7 mouse cellular contexts compared by ENCODE assay signal in genomic region chr5:21175132-21176112, GRCm38 (mm10). TPM values are rescaled to one million over a fixed set of nuclear protein-coding genes. Genes with fewer than 3 reads are reported as not detected.
A peak's percentile ranks its signal among the peaks of the same experiment; 100 is the strongest.
DNase-seq lines count a peak whose midpoint lies in the region; ATAC-seq lines count a peak whose summit lies in the region.

No protein-coding gene starts in this region.

- no peak overlapping the region for H3K9ac ChIP-seq in liver, embryonic 11.5 days (ENCODE audit: low read depth, low read length)
- H3K9ac ChIP-seq in liver, embryonic 12.5 days, result no peak overlapping the region
- H3K9ac ChIP-seq in embryonic facial prominence, embryonic 14.5 days (ENCODE audit: low read depth, low read length), result no peak overlapping the region
- H3K9ac ChIP-seq in intestine, embryonic 16.5 days (ENCODE audit: low read depth, low read length), result no peak overlapping the region
- H3K9ac ChIP-seq in neural tube, embryonic 15.5 days (replicated peaks), result no peak overlapping the region

- no peak for DNase-seq in liver, embryonic 11.5 days (ENCODE audit: low spot score)
- peak; percentile 53 for DNase-seq in embryonic facial prominence, embryonic 14.5 days (ENCODE audit: low spot score)
- no peak for DNase-seq in spleen, postnatal 4 days (ENCODE audit: low spot score in 2 of 2)
- DNase-seq in urinary bladder, postnatal 36 days (ENCODE audit: low spot score in 2 of 2), result no peak

- no peak overlapping the region for H3K27ac ChIP-seq in liver, embryonic 11.5 days (ENCODE audit: low read depth, low read length)
- H3K27ac ChIP-seq in liver, embryonic 12.5 days, result no peak overlapping the region; the same call in 1 of the 2 replicates
- peak overlapping the region; percentile 33; the same call in 1 of the 2 replicates for H3K27ac ChIP-seq in embryonic facial prominence, embryonic 14.5 days (replicated peaks; ENCODE audit: low read depth, low read length)
- 0 out of 2 replicates have a peak overlapping the region, but pooled peaks have one; percentile 15 for H3K27ac ChIP-seq in intestine, embryonic 16.5 days (ENCODE audit: low read length)
- H3K27ac ChIP-seq in neural tube, embryonic 15.5 days (replicated peaks), result peak overlapping the region; percentile 63

- peak; percentile 53; the same call in 1 of the 2 replicates for ATAC-seq in liver, embryonic 11.5 days (replicated peaks; ENCODE audit: low FRiP score)
- ATAC-seq in liver, embryonic 12.5 days, result no peak
- ATAC-seq in embryonic facial prominence, embryonic 14.5 days (ENCODE audit: low read depth), result peak; percentile 33; the same call in 1 of the 2 replicates
- peak; percentile 60; the same call in 1 of the 2 replicates for ATAC-seq in intestine, embryonic 16.5 days
- ATAC-seq in neural tube, embryonic 15.5 days (ENCODE audit: low FRiP score), result no peak; the same call in 1 of the 2 replicates

- 31% methylated on average over 9 of the region's 9 CpGs for WGBS in liver, embryonic 11.5 days
- WGBS in liver, embryonic 12.5 days (ENCODE audit: insufficient replicate concordance), result 14% methylated on average over 9 of the region's 9 CpGs
- WGBS in embryonic facial prominence, embryonic 14.5 days, result 20% methylated on average over 9 of the region's 9 CpGs
- WGBS in intestine, embryonic 16.5 days, result 51% methylated on average over 9 of the region's 9 CpGs
- WGBS in neural tube, embryonic 15.5 days, result 33% methylated on average over 9 of the region's 9 CpGs

- no peak overlapping the region for H3K4me2 ChIP-seq in liver, embryonic 11.5 days
- H3K4me2 ChIP-seq in liver, embryonic 12.5 days, result no peak overlapping the region
- H3K4me2 ChIP-seq in embryonic facial prominence, embryonic 14.5 days (ENCODE audit: low read depth, low read length), result peak overlapping the region; percentile 7; the same call in 1 of the 2 replicates
- no peak overlapping the region for H3K4me2 ChIP-seq in intestine, embryonic 16.5 days (ENCODE audit: low read depth, low read length)
- H3K4me2 ChIP-seq in neural tube, embryonic 15.5 days, result no peak overlapping the region

- H3K4me3 ChIP-seq in liver, embryonic 11.5 days (ENCODE audit: low read depth, low read length), result no peak overlapping the region
- H3K4me3 ChIP-seq in liver, embryonic 12.5 days, result no peak overlapping the region
- H3K4me3 ChIP-seq in embryonic facial prominence, embryonic 14.5 days (ENCODE audit: low read depth, low read length), result no peak overlapping the region
- no peak overlapping the region for H3K4me3 ChIP-seq in intestine, embryonic 16.5 days (ENCODE audit: low read length)
- no peak overlapping the region for H3K4me3 ChIP-seq in neural tube, embryonic 15.5 days (replicated peaks)

- no peaks in the 10 kb centered on the region for H3K27me3 ChIP-seq in liver, embryonic 11.5 days (replicated peaks; ENCODE audit: control insufficient read depth, insufficient read depth, low read length)
- H3K27me3 ChIP-seq in liver, embryonic 12.5 days (replicated peaks), result no peaks in the 10 kb centered on the region
- no peaks in the 10 kb centered on the region for H3K27me3 ChIP-seq in embryonic facial prominence, embryonic 14.5 days (replicated peaks; ENCODE audit: control insufficient read depth, insufficient read depth, low read length)
- no peaks in the 10 kb centered on the region for H3K27me3 ChIP-seq in intestine, embryonic 16.5 days (replicated peaks; ENCODE audit: control insufficient read depth, insufficient read depth, low read length)
- no peaks in the 10 kb centered on the region for H3K27me3 ChIP-seq in neural tube, embryonic 15.5 days (replicated peaks)

- H3K9me3 ChIP-seq in liver, embryonic 11.5 days (ENCODE audit: control insufficient read depth, low read length), result no peaks in the 10 kb centered on the region
- no peaks in the 10 kb centered on the region for H3K9me3 ChIP-seq in liver, embryonic 12.5 days (replicated peaks)
- H3K9me3 ChIP-seq in embryonic facial prominence, embryonic 14.5 days (ENCODE audit: control insufficient read depth, low read length), result peaks cover 5% of the 10 kb centered on the region; the same call in 1 of the 2 replicates
- H3K9me3 ChIP-seq in intestine, embryonic 16.5 days (ENCODE audit: control insufficient read depth, low read length), result peaks cover 4% of the 10 kb centered on the region
- H3K9me3 ChIP-seq in neural tube, embryonic 15.5 days (replicated peaks), result no peaks in the 10 kb centered on the region

- no peaks in the 10 kb centered on the region for H3K36me3 ChIP-seq in liver, embryonic 11.5 days (ENCODE audit: control insufficient read depth, insufficient read depth, low read length)
- H3K36me3 ChIP-seq in liver, embryonic 12.5 days, result no peaks in the 10 kb centered on the region
- H3K36me3 ChIP-seq in embryonic facial prominence, embryonic 14.5 days (ENCODE audit: control insufficient read depth, insufficient read depth, low read length), result no peaks in the 10 kb centered on the region
- H3K36me3 ChIP-seq in intestine, embryonic 16.5 days (ENCODE audit: control insufficient read depth, insufficient read depth, low read length), result no peaks in the 10 kb centered on the region
- no peaks in the 10 kb centered on the region for H3K36me3 ChIP-seq in neural tube, embryonic 15.5 days

- H3K4me1 ChIP-seq in liver, embryonic 11.5 days (replicated peaks; ENCODE audit: control insufficient read depth, insufficient read depth, low read length), result no peaks in the 10 kb centered on the region; the same call in 1 of the 2 replicates
- no peaks in the 10 kb centered on the region for H3K4me1 ChIP-seq in liver, embryonic 12.5 days
- H3K4me1 ChIP-seq in embryonic facial prominence, embryonic 14.5 days (ENCODE audit: control insufficient read depth, insufficient read depth, low read length), result peaks cover 16% of the 10 kb centered on the region
- peaks cover 4% of the 10 kb centered on the region; the same call in 1 of the 2 replicates for H3K4me1 ChIP-seq in intestine, embryonic 16.5 days (ENCODE audit: control insufficient read depth, insufficient read depth, low read length)
- peaks cover 31% of the 10 kb centered on the region for H3K4me1 ChIP-seq in neural tube, embryonic 15.5 days

RNA-seq across cellular contexts. Expression of gene Gsap, which starts 10.6 kb away (rescaled TPM):
- polyA plus RNA-seq in liver, embryonic 11.5 days (2014; fragmentation: Nextera tagmentation; extraction: Ambion mirVana), result 3.9 and 4.1 TPM in 2 replicates
- 2.6 and 2.7 TPM in 2 replicates for polyA plus RNA-seq in liver, embryonic 12.5 days (2016; fragmentation: Nextera tagmentation; extraction: Ambion mirVana)
- 3.6 and 4.2 TPM in 2 replicates for polyA plus RNA-seq in embryonic facial prominence, embryonic 14.5 days (2014; fragmentation: Nextera tagmentation; extraction: Ambion mirVana)
- polyA plus RNA-seq in intestine, embryonic 16.5 days (2015; fragmentation: Nextera tagmentation; extraction: Ambion mirVana), result 2.0 TPM in 2 replicates
- 11.3 and 12.1 TPM in 2 replicates for polyA plus RNA-seq in neural tube, embryonic 15.5 days (2015; fragmentation: Nextera tagmentation; extraction: Ambion mirVana)

Comparison
In these comparisons a context has a peak if more than half of its experiments do, and no peak if none do; other contexts are left out.
1. ATAC-seq: peak in liver, embryonic 11.5 days (single experiment), embryonic facial prominence, embryonic 14.5 days (single experiment) and intestine, embryonic 16.5 days (single experiment); none in liver, embryonic 12.5 days (single experiment) and neural tube, embryonic 15.5 days (single experiment).
2. H3K27ac ChIP-seq: peak in embryonic facial prominence, embryonic 14.5 days (single experiment), intestine, embryonic 16.5 days (single experiment) and neural tube, embryonic 15.5 days (single experiment); none in liver, embryonic 11.5 days (single experiment) and liver, embryonic 12.5 days (single experiment).